Mouse (Mus musculus) central nervous system, embryonic 14 days (tissue): Measurements from ENCODE around the gene A930017K11Rik. TPM values are rescaled to one million over a fixed set of nuclear protein-coding genes. Genes with fewer than 3 reads are reported as not detected.

Experiments
- polyA plus RNA-seq: library from polyadenylated mRNA; depleted of rRNA; stranded (reverse); fragments of >200 nt; gene quantifications from 2 replicates; pipeline ENCODE4 v1.2.3, GENCODE M21; 2012; rRNA removed

A930017K11Rik gene
- polyA plus RNA-seq, result 0.41 and 0.68 TPM in 2 replicates

GRCm38 (mm10) chr17:25951803-25952623 lies at the start of gene A930017K11Rik:
TSS of gene A930017K11Rik (minus strand) at chr17:25952565.

GRCm38 (mm10) chr17:25985306-25986294 lies 33.2 kb upstream of the A930017K11Rik start, which contains the start of gene Capn15:
TSS of gene Capn15 (minus strand) at chr17:25985796.

GRCm38 (mm10) chr17:25944366-25945163 lies 7.8 kb downstream of the A930017K11Rik start, which contains the start of the genes Pigq and Nhlrc4:
TSS of gene Pigq (minus strand) at chr17:25944936.
TSS of gene Nhlrc4 (minus strand) at chr17:25944961.

GRCm38 (mm10) chr17:25919144-25919785 lies 33.1 kb downstream of the A930017K11Rik start, which contains the start of gene Rab40c:
TSS of gene Rab40c (minus strand) at chr17:25919727.

Other genes with a start within 250 kb of the A930017K11Rik start
- 1.1 and 2.1 TPM in 2 replicates for gene Gng13, start 235.4 kb downstream of the A930017K11Rik start, polyA plus RNA-seq
- gene Chtf18, start 225.1 kb downstream of the A930017K11Rik start, polyA plus RNA-seq, result 16.3 and 17.3 TPM in 2 replicates
- gene Rpusd1, start 224.9 kb downstream of the A930017K11Rik start, polyA plus RNA-seq, result 44.1 and 45.9 TPM in 2 replicates
- 0.11 and 0.15 TPM in 2 replicates for gene Mslnl, start 216.5 kb downstream of the A930017K11Rik start, polyA plus RNA-seq
- gene Msln, start 198.2 kb downstream of the A930017K11Rik start, polyA plus RNA-seq, result 0.14 and 0.25 TPM in 2 replicates
- 25.3 and 26.7 TPM in 2 replicates for gene Narfl, start 178.8 kb downstream of the A930017K11Rik start, polyA plus RNA-seq
- gene Haghl, start 166.9 kb downstream of the A930017K11Rik start, polyA plus RNA-seq, result 214 and 220 TPM in 2 replicates
- gene Ccdc78, start 166.0 kb downstream of the A930017K11Rik start, polyA plus RNA-seq, result 0.04 and 0.11 TPM in 2 replicates
- gene Fam173a, start 159.7 kb downstream of the A930017K11Rik start, polyA plus RNA-seq, result 106 and 110 TPM in 2 replicates
- gene AC134908.4, start 156.9 kb downstream of the A930017K11Rik start, polyA plus RNA-seq, result 0.18 TPM in 1 of 2 replicates, not detected in the other
- 101 TPM in 2 replicates for gene Metrn, start 155.4 kb downstream of the A930017K11Rik start, polyA plus RNA-seq
- 64.6 and 64.7 TPM in 2 replicates for gene Fbxl16, start 143.5 kb downstream of the A930017K11Rik start, polyA plus RNA-seq
- 48.6 and 49.3 TPM in 2 replicates for gene Wdr24, start 128.9 kb downstream of the A930017K11Rik start, polyA plus RNA-seq
- gene Jmjd8, start 123.7 kb downstream of the A930017K11Rik start, polyA plus RNA-seq, result 82.0 and 84.1 TPM in 2 replicates
- 303 and 324 TPM in 2 replicates for gene Stub1, start 119.2 kb downstream of the A930017K11Rik start, polyA plus RNA-seq
- gene Rhbdl1, start 115.3 kb downstream of the A930017K11Rik start, polyA plus RNA-seq, result 51.1 and 59.5 TPM in 2 replicates
- 27.5 and 27.9 TPM in 2 replicates for gene Gm20683, start 110.8 kb downstream of the A930017K11Rik start, polyA plus RNA-seq
- gene Rhot2, start 107.7 kb downstream of the A930017K11Rik start, polyA plus RNA-seq, result 94.8 and 98.3 TPM in 2 replicates
- 57.9 and 59.3 TPM in 2 replicates for gene Wdr90, start 91.1 kb downstream of the A930017K11Rik start, polyA plus RNA-seq
- gene Mcrip2, start 83.8 kb downstream of the A930017K11Rik start, polyA plus RNA-seq, result 10.1 and 10.9 TPM in 2 replicates
- 71.8 and 76.2 TPM in 2 replicates for gene Mettl26, start 77.5 kb downstream of the A930017K11Rik start, polyA plus RNA-seq
- 0.86 and 1.0 TPM in 2 replicates for gene Wfikkn1, start 71.7 kb downstream of the A930017K11Rik start, polyA plus RNA-seq
- 70.6 and 80.8 TPM in 2 replicates for gene Rab40c, start 32.8 kb downstream of the A930017K11Rik start, polyA plus RNA-seq
- gene Pigq, start 7.6 kb downstream of the A930017K11Rik start, polyA plus RNA-seq, result 95.7 and 101 TPM in 2 replicates
- 0.11 and 0.34 TPM in 2 replicates for gene Nhlrc4, start 7.6 kb downstream of the A930017K11Rik start, polyA plus RNA-seq
- 43.8 and 45.6 TPM in 2 replicates for gene Capn15, start 33.2 kb upstream of the A930017K11Rik start, polyA plus RNA-seq
- gene Rab11fip3, start 117.0 kb upstream of the A930017K11Rik start, polyA plus RNA-seq, result 64.6 and 66.8 TPM in 2 replicates
- gene Decr2, start 137.8 kb upstream of the A930017K11Rik start, polyA plus RNA-seq, result 24.3 and 26.7 TPM in 2 replicates
- gene Nme4, start 143.0 kb upstream of the A930017K11Rik start, polyA plus RNA-seq, result 55.0 and 61.3 TPM in 2 replicates
- gene Tmem8, start 160.7 kb upstream of the A930017K11Rik start, polyA plus RNA-seq, result 10.1 and 10.5 TPM in 2 replicates
- gene Mrpl28, start 170.9 kb upstream of the A930017K11Rik start, polyA plus RNA-seq, result 104 and 109 TPM in 2 replicates
- 32.0 and 32.3 TPM in 2 replicates for gene Axin1, start 186.1 kb upstream of the A930017K11Rik start, polyA plus RNA-seq
- 0.05 and 0.09 TPM in 2 replicates for gene Pdia2, start 246.5 kb upstream of the A930017K11Rik start, polyA plus RNA-seq